Mouse (Mus musculus) naive thymus-derived CD4-positive, alpha-beta T cell, adult 5 months (primary cell): ENCODE measurements around the gene Dgkh. TPM values are rescaled to one million over a fixed set of nuclear protein-coding genes. Genes with fewer than 3 reads are reported as not detected.

Experiments used
- polyA plus RNA-seq: library from polyadenylated mRNA; unstranded; fragments of 100-300 nt; shearing (Covaris generic); gene quantifications from one replicate; pipeline ENCODE4 v1.2.1, GENCODE M21; 2017

Dgkh gene
- 7.4 TPM for polyA plus RNA-seq

DNA sequence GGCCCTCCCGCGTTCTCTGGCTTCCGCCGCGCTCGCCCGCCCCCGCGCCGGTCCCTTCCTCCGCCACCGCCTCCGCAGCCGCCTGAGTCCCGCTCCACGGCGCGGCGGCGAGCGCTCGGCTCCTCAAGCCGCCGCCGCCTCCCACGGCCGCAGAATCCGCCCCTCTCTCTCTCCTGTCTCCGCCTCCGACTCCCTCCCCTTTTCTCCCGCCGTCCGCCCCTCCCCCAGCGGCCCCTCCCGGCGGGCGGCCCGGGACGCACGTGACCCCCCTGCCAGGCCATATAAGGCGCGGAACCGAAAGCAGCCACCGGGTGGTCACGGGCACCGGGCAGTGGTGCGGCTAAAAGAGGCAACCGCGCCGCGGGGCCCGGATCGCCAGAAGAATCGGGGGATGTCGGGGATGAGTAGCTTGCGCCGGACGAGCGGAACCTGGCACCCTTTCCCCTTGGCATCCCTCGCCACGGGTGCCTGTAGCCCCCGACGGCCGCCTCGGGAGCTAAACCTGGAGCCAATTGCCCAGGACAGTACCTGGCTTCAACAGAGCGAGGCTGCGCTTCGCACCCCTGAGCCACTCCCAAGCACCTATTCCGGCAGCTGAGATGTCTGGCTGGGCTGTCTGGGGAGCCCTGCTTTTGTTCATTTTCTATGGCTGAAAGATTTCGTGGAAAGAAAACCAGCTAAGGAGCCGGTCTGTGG is at the start of gene Dgkh:
Gene Dgkh, minus strand, starts transcription at position 160 of the 696 bp plus-strand sequence.

DNA sequence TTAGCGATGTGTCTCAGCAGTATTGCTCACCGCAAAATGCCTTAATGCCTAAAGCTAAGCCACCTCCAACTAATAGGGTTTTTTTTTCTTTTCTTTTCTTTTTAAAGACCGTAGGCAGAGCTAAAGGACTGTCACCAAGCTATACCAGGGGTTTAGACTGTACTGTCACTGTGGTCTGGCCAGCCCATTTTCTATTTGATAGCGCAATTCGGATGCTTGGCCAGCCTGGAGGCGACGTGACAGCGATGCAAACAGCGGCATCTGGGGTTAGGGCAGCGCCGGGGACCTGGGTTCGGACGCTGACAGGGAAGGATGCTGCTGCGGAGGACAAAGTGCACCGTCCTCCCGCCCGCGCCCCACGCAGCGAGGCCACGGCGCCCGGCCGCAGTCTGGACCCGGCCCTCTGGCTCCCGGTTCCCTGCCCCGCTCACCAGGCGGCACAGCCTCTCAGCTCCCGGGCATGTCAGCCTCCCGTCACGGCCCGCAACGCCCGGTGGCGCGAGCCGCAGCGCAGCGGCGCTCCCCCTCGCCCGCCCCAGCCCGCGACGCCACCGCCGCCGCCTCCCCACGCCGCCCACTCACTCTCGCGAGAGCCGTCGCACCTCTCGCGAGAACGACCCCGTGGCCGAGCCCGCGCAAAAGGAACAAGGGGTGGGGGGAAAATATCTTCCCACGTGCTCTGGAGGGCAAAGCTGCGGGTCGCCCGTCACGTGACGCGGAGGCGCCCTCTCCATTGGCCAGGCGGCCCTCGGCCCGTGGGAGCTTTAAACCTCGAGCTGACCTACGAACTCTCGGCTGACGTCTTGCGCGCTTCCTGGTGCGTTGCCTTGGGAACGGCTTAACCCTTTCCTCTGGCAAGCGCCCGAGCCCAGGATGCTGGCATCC is 196.1 kb downstream of the Dgkh start, which contains the start of gene Akap11:
Gene Akap11, minus strand, starts transcription at position 528 of the 885 bp plus-strand sequence.

Other genes with a start within 250 kb of the Dgkh start
- gene Akap11, start 196.0 kb downstream of the Dgkh start, polyA plus RNA-seq: 19.1 TPM
- 17.4 TPM for gene Vwa8, start 116.3 kb upstream of the Dgkh start, polyA plus RNA-seq